Mouse (Mus musculus): Measurements from ENCODE around the gene Nkx1-2. TPM values are rescaled to one million over a fixed set of nuclear protein-coding genes. Genes with fewer than 3 reads are reported as not detected.
A peak's percentile ranks its signal among the peaks of the same experiment; 100 is the strongest.

Gene Nkx1-2
- polyA plus RNA-seq, 1 experiment from 2014 or later, result not detected

GRCm38 (mm10) chr7:132576116-132576650, 23.3 kb downstream of the Nkx1-2 start, which contains the start of gene Oat:
TSS of gene Oat (minus strand) at chr7:132576398.
- ATAC-seq (ENCODE audit: low read depth) (peak; percentile 96), DNase-seq (ENCODE audit: low spot score) (peak; percentile 99)
- Histone ChIP-seq H3K9me3 (ENCODE audit: control insufficient read depth, low read length) (no peaks in the 10 kb centered on the region), H3K9ac (ENCODE audit: low read depth, low read length) (peak within 1 kb of the TSS; percentile 87), H3K27me3 (replicated peaks; ENCODE audit: control insufficient read depth, insufficient read depth, low read length) (no peaks in the 10 kb centered on the region), H3K27ac (replicated peaks; ENCODE audit: low read depth, low read length) (peak within 1 kb of the TSS; percentile 96), H3K36me3 (ENCODE audit: control insufficient read depth, insufficient read depth, low read length) (no peaks in the 10 kb centered on the region), H3K4me3 (ENCODE audit: low read depth, low read length) (peak within 1 kb of the TSS; percentile 65), H3K4me2 (ENCODE audit: low read depth, low read length) (peak within 1 kb of the TSS; percentile 64), H3K4me1 (ENCODE audit: control insufficient read depth, insufficient read depth, low read length) (peaks cover 31% of the 10 kb centered on the region)
- WGBS, result 1% methylated on average over 19 of the region's 49 CpGs

GRCm38 (mm10) chr7:132575623-132576022, 23.8 kb downstream of the Nkx1-2 start:
- Histone ChIP-seq H3K36me3 (ENCODE audit: control insufficient read depth, insufficient read depth, low read length) (no peaks in the 10 kb centered on the region), H3K4me1 (ENCODE audit: control insufficient read depth, insufficient read depth, low read length) (peaks cover 32% of the 10 kb centered on the region), H3K4me2 (ENCODE audit: low read depth, low read length) (peak overlapping the region; percentile 64), H3K4me3 (ENCODE audit: low read depth, low read length) (peak overlapping the region; percentile 65), H3K9me3 (ENCODE audit: control insufficient read depth, low read length) (no peaks in the 10 kb centered on the region), H3K9ac (ENCODE audit: low read depth, low read length) (peak overlapping the region; percentile 87), H3K27me3 (replicated peaks; ENCODE audit: control insufficient read depth, insufficient read depth, low read length) (no peaks in the 10 kb centered on the region), H3K27ac (replicated peaks; ENCODE audit: low read depth, low read length) (peak overlapping the region; percentile 96)
- peak; percentile 96 for DNase-seq (ENCODE audit: low spot score)
- peak; percentile 90 for ATAC-seq (ENCODE audit: low read depth)
- WGBS, result 0% methylated on average over 13 of the region's 13 CpGs

GRCm38 (mm10) chr7:132574646-132575045, 24.8 kb downstream of the Nkx1-2 start:
- Histone ChIP-seq H3K4me3 (ENCODE audit: low read depth, low read length) (no peak overlapping the region), H3K27ac (replicated peaks; ENCODE audit: low read depth, low read length) (no peak overlapping the region), H3K27me3 (replicated peaks; ENCODE audit: control insufficient read depth, insufficient read depth, low read length) (no peaks in the 10 kb centered on the region), H3K4me1 (ENCODE audit: control insufficient read depth, insufficient read depth, low read length) (peaks cover 34% of the 10 kb centered on the region), H3K4me2 (ENCODE audit: low read depth, low read length) (peak overlapping the region; percentile 64), H3K9ac (ENCODE audit: low read depth, low read length) (no peak overlapping the region), H3K9me3 (ENCODE audit: control insufficient read depth, low read length) (no peaks in the 10 kb centered on the region), H3K36me3 (ENCODE audit: control insufficient read depth, insufficient read depth, low read length) (no peaks in the 10 kb centered on the region)
- WGBS, result 80% methylated on average over 5 of the region's 5 CpGs
- DNase-seq (ENCODE audit: low spot score) (peak; percentile 50), ATAC-seq (ENCODE audit: low read depth) (no peak)

- 34% methylated on average over 6 of the region's 6 CpGs for WGBS
- H3K9me3 ChIP-seq (ENCODE audit: control insufficient read depth, low read length), result no peaks in the 10 kb centered on the region
- peaks cover 34% of the 10 kb centered on the region for H3K4me1 ChIP-seq (ENCODE audit: control insufficient read depth, insufficient read depth, low read length)
- H3K9ac ChIP-seq (ENCODE audit: low read depth, low read length), result no peak overlapping the region
- no peak overlapping the region for H3K4me3 ChIP-seq (ENCODE audit: low read depth, low read length)
- H3K27me3 ChIP-seq (replicated peaks; ENCODE audit: control insufficient read depth, insufficient read depth, low read length), result no peaks in the 10 kb centered on the region
- ATAC-seq (ENCODE audit: low read depth) (no peak), DNase-seq (ENCODE audit: low spot score) (peak; percentile 53)
- peak overlapping the region; percentile 28 for H3K27ac ChIP-seq (replicated peaks; ENCODE audit: low read depth, low read length)
- peaks cover 14% of the 10 kb centered on the region; the same call in 1 of the 2 replicates for H3K36me3 ChIP-seq (ENCODE audit: control insufficient read depth, insufficient read depth, low read length)
- H3K4me2 ChIP-seq (ENCODE audit: low read depth, low read length), result peak overlapping the region; percentile 64
Measured at GRCm38 (mm10) chr7:132573205-132573604, 26.2 kb downstream of the Nkx1-2 start.

GRCm38 (mm10) chr7:132572738-132573137, 26.7 kb downstream of the Nkx1-2 start:
- Histone ChIP-seq H3K27me3 (replicated peaks; ENCODE audit: control insufficient read depth, insufficient read depth, low read length) (no peaks in the 10 kb centered on the region), H3K27ac (replicated peaks; ENCODE audit: low read depth, low read length) (peak overlapping the region; percentile 28), H3K4me1 (ENCODE audit: control insufficient read depth, insufficient read depth, low read length) (peaks cover 34% of the 10 kb centered on the region), H3K36me3 (ENCODE audit: control insufficient read depth, insufficient read depth, low read length) (peaks cover 18% of the 10 kb centered on the region; the same call in 1 of the 2 replicates), H3K9me3 (ENCODE audit: control insufficient read depth, low read length) (no peaks in the 10 kb centered on the region), H3K4me3 (ENCODE audit: low read depth, low read length) (no peak overlapping the region), H3K9ac (ENCODE audit: low read depth, low read length) (no peak overlapping the region), H3K4me2 (ENCODE audit: low read depth, low read length) (peak overlapping the region; percentile 64)
- no peak for ATAC-seq (ENCODE audit: low read depth)
- no peak for DNase-seq (ENCODE audit: low spot score)
- 62% methylated on average over 3 of the region's 3 CpGs for WGBS

GRCm38 (mm10) chr7:132571481-132571880, 28.0 kb downstream of the Nkx1-2 start:
- Histone ChIP-seq H3K4me2 (ENCODE audit: low read depth, low read length) (peak overlapping the region; percentile 64), H3K4me3 (ENCODE audit: low read depth, low read length) (no peak overlapping the region), H3K36me3 (ENCODE audit: control insufficient read depth, insufficient read depth, low read length) (peaks cover 29% of the 10 kb centered on the region), H3K9ac (ENCODE audit: low read depth, low read length) (0 out of 2 replicates have a peak overlapping the region, but pooled peaks have one; percentile 1), H3K9me3 (ENCODE audit: control insufficient read depth, low read length) (no peaks in the 10 kb centered on the region), H3K4me1 (ENCODE audit: control insufficient read depth, insufficient read depth, low read length) (peaks cover 30% of the 10 kb centered on the region), H3K27me3 (replicated peaks; ENCODE audit: control insufficient read depth, insufficient read depth, low read length) (no peaks in the 10 kb centered on the region), H3K27ac (replicated peaks; ENCODE audit: low read depth, low read length) (peak overlapping the region; percentile 63)
- WGBS, result 54% methylated on average over 8 of the region's 8 CpGs
- peak; percentile 89 for DNase-seq (ENCODE audit: low spot score)
- ATAC-seq (ENCODE audit: low read depth), result 0 out of 2 replicates have a peak, but pooled peaks have one; percentile 9

- no peaks in the 10 kb centered on the region for H3K27me3 ChIP-seq (replicated peaks; ENCODE audit: control insufficient read depth, insufficient read depth, low read length)
- peaks cover 29% of the 10 kb centered on the region for H3K4me1 ChIP-seq (ENCODE audit: control insufficient read depth, insufficient read depth, low read length)
- no peak overlapping the region for H3K9ac ChIP-seq (ENCODE audit: low read depth, low read length)
- H3K4me3 ChIP-seq (ENCODE audit: low read depth, low read length), result no peak overlapping the region
- H3K27ac ChIP-seq (replicated peaks; ENCODE audit: low read depth, low read length), result no peak overlapping the region
- ATAC-seq (ENCODE audit: low read depth) (no peak), DNase-seq (ENCODE audit: low spot score) (peak; percentile 15)
- H3K4me2 ChIP-seq (ENCODE audit: low read depth, low read length), result no peak overlapping the region
- 85% methylated on average over 5 of the region's 5 CpGs for WGBS
- H3K36me3 ChIP-seq (ENCODE audit: control insufficient read depth, insufficient read depth, low read length), result peaks cover 39% of the 10 kb centered on the region
- H3K9me3 ChIP-seq (ENCODE audit: control insufficient read depth, low read length), result no peaks in the 10 kb centered on the region
Measured at GRCm38 (mm10) chr7:132570071-132570470, 29.4 kb downstream of the Nkx1-2 start.

- ATAC-seq (ENCODE audit: low read depth), result no peak
Measured at GRCm38 (mm10) chr7:132568817-132569216, 30.6 kb downstream of the Nkx1-2 start.

GRCm38 (mm10) chr7:132565831-132566230, 33.6 kb downstream of the Nkx1-2 start:
- no peak for ATAC-seq (ENCODE audit: low read depth)
- WGBS, result 58% methylated on average over 1 of the region's 1 CpGs
- 0 out of 2 replicates have a peak, but pooled peaks cover 3% of the 10 kb centered on the region for H3K4me1 ChIP-seq (ENCODE audit: control insufficient read depth, insufficient read depth, low read length)

More at GRCm38 (mm10) chr7:132568817-132569216, 30.6 kb downstream of the Nkx1-2 start:
- H3K4me1 ChIP-seq (ENCODE audit: control insufficient read depth, insufficient read depth, low read length), result peaks cover 26% of the 10 kb centered on the region
- H3K27me3 ChIP-seq (replicated peaks; ENCODE audit: control insufficient read depth, insufficient read depth, low read length), result no peaks in the 10 kb centered on the region
- H3K36me3 ChIP-seq (ENCODE audit: control insufficient read depth, insufficient read depth, low read length), result peaks cover 51% of the 10 kb centered on the region
- no peak overlapping the region for H3K4me3 ChIP-seq (ENCODE audit: low read depth, low read length)
- H3K9ac ChIP-seq (ENCODE audit: low read depth, low read length), result no peak overlapping the region
- H3K4me2 ChIP-seq (ENCODE audit: low read depth, low read length), result no peak overlapping the region
- H3K27ac ChIP-seq (replicated peaks; ENCODE audit: low read depth, low read length), result no peak overlapping the region
- no peak for DNase-seq (ENCODE audit: low spot score)
- 88% methylated on average over 6 of the region's 6 CpGs for WGBS
- H3K9me3 ChIP-seq (ENCODE audit: control insufficient read depth, low read length), result no peaks in the 10 kb centered on the region

More at GRCm38 (mm10) chr7:132565831-132566230, 33.6 kb downstream of the Nkx1-2 start:
- DNase-seq (ENCODE audit: low spot score), result no peak
- Histone ChIP-seq H3K27ac (replicated peaks; ENCODE audit: low read depth, low read length) (no peak overlapping the region), H3K4me2 (ENCODE audit: low read depth, low read length) (no peak overlapping the region), H3K27me3 (replicated peaks; ENCODE audit: control insufficient read depth, insufficient read depth, low read length) (no peaks in the 10 kb centered on the region), H3K9me3 (ENCODE audit: control insufficient read depth, low read length) (no peaks in the 10 kb centered on the region), H3K9ac (ENCODE audit: low read depth, low read length) (no peak overlapping the region), H3K36me3 (ENCODE audit: control insufficient read depth, insufficient read depth, low read length) (peaks cover 81% of the 10 kb centered on the region), H3K4me3 (ENCODE audit: low read depth, low read length) (no peak overlapping the region)
